Mouse (Mus musculus) adipocyte (in vitro differentiated cells): ENCODE results near the gene Lztfl1.
A peak's percentile ranks its signal among the peaks of the same experiment; 100 is the strongest.
"Not testable (repeated sequence)": the region's sequence is repeated elsewhere in the genome, so short reads cannot be mapped to it uniquely, and the experiment has no call there.

Experiments used
- DNase-seq: peaks from one replicate; pipeline ENCODE4 v3.0.0-alpha.2; 2016; ENCODE audit warnings: low spot score

Gene Lztfl1

DNA sequence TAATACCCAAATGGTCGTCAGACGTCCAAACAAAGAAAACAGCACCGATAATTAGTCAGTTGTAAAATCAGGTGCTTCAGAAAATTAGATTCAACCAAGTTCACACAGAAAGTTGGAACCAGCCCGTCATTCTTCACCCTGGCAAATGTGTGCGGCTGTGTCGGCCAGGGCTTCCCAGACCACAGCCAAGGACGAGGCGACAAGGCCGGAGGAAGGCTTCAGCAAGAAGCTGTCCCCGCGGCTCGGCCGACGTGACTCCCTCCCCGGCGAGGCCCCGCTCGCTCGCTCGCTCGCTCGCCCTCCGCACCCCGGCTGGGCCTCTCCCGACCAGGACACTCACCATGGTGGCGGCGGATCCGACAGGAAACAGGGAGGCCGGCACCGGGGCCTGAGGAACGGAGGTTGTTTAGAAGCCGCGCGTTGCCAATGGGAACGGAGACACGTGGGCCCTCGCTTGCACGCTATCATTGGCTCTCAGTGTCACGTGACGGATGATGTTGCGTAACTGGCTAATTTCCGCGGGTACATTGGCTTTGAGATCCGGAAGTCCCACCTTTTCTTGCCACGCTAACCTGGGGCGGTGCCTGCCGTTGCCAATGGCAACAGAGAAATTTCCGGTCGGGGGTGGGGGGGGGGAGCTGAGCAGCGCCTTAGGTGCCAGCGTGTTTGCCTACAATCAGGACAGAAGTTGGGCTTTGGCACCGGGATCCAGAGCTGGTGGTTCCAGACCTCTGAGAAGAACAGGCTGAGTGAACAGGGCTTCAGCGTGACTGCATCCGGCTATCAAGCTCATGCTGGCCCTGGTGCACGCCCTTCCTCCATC lies at the start of gene Lztfl1:
Gene Lztfl1, minus strand, starts transcription at position 512 of the 823 bp plus-strand sequence.
- DNase-seq = peak; percentile 100

- DNase-seq = no peak
Measured at GRCm38 (mm10) chr9:123766996-123767395, 49.5 kb upstream of the Lztfl1 start.

GRCm38 (mm10) chr9:123763771-123764170 lies 46.3 kb upstream of the Lztfl1 start:
- no peak for DNase-seq

DNA sequence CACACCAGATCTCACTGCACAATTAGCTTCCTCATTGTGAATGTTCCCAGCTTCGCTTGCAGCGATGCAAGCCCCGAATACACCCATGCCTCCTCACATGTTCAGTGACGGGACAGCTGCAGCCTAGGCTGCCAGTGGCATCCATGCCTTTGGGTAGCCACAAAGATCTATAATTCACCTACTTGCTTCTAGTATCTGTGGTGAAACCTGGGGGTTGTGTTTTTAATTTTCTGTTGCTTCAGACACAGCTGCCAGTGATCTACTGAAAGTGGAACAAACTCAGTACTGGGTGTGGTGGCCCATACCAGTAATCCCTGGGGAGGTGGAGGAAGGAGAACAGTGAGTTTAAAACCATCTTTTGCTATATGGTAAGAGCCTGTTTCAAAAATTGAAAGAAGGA lies 45.4 kb upstream of the Lztfl1 start:
- DNase-seq = no peak

DNA sequence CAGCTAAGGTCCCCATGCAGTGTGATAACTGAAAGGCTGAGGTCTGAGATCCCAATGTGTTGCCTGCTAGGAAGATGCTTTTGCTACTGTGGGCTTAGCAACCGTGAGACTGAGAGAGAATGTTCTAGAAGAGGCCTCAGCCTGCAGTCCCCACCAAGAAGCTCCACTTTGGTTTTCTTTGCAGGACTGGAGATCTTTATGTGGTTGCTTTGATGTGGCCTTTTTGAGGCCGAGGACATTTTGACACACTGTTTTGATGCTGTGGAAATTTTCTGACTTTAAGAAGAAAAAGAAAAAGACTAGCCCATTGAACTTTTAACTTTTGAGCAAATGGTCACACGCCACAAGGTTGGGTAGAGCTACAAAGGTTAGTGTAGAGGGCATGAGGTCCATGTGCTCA lies 43.3 kb upstream of the Lztfl1 start:
- no peak for DNase-seq

DNA sequence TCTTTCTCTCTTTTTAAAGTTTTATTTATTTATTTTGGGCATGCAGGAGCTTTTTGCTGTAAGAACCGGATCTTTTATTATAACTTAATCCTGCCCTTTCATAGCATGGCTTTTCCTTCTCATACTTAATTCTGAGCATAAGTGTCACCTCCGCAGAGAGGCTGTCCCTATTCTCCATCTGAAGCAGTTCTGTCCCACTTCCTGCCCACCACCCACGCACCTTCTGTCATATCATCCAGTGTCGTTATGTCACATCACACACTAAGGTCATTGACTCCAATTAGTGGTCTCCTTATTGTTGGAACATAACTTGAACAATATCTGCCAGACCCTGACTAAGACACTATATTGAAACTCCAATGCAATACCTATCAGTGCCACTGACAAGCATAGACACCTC lies 41.1 kb upstream of the Lztfl1 start:
- no peak for DNase-seq

GRCm38 (mm10) chr9:123758156-123758555 lies 40.7 kb upstream of the Lztfl1 start:
- no peak for DNase-seq

DNA sequence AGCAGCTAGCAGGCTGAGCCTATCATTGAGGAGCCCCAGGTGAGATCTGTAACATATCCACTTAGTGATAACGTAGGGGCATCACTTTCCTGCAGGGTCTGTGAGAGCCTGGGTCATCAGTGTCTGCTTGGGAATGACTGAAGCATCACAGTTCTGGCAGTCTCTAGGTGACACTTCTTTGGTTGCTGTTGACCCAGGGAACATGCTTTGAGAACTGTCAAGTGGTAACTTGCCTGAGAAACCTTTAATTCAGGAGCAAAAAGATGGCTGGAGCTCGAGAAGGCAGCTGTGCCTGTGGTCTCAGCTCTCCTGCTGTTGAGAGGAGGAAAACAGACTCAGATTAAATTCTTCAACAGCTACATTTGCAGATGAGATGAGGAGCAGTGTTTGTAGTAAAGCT lies 39.8 kb upstream of the Lztfl1 start:
- no peak for DNase-seq

DNA sequence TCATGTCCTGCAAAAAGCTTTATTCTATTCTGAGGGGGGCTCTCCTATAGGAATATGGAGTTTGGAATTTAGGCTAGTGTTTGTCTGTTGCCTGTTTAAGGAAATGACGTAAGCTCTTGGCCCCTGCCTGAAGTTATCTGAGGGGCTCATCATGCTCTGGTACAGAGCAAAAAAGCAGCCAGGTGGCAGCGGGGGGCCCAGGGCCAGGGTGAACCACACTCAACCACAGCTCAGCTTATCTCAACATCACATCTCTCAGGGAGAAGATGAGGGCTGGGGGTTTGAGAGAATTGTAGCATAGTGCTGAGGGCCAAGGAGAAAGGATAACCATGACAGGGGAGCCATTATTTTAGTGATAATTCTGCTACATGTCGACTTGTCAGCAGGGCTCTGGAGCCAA lies 39.3 kb upstream of the Lztfl1 start:
- no peak for DNase-seq

- DNase-seq = no peak
Measured at GRCm38 (mm10) chr9:123754333-123754732, 36.8 kb upstream of the Lztfl1 start.

GRCm38 (mm10) chr9:123749687-123750086 lies 32.2 kb upstream of the Lztfl1 start:
- DNase-seq = not testable (repeated sequence)

DNA sequence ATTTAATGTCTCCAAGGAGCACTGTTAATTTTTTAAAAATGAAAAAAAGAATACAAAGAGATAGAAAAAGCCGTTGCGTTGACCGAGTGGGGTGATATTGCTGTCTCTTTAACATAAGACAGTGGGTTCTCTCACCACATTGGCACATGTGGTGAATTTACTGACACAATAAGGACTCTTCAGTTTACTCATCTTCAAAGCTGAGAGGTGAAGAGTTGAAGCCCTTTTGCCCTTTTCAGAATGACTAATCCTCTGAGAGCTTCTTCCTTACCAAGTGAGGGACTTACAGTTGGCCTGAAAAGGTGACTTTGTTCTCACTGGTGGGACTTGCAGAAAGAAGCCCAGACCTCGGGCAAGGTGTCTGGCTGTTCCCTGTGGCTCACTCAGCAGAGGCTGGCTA lies 23.3 kb upstream of the Lztfl1 start:
- DNase-seq = no peak

GRCm38 (mm10) chr9:123734133-123734532 lies 16.6 kb upstream of the Lztfl1 start:
- DNase-seq = no peak

DNA sequence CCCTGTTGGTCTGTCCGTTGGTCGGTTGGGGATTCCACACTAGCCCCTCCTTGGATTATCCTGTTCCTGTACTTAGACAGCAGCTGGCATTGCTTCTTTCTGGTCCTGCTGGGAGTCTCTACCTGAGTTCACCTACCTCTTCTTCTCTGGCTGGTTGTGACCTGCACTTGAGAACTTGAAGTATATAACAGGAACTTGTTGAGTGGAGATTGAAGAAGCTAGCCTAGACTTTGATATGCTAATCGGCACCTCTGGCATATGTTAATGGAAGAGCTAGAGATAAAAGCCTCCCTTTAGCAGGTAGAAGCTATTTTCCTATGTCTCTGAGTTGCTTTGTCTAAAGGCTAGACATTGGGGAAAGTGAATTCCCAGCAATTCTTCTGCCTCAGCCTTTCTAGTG lies 13.8 kb upstream of the Lztfl1 start:
- DNase-seq = no peak

DNA sequence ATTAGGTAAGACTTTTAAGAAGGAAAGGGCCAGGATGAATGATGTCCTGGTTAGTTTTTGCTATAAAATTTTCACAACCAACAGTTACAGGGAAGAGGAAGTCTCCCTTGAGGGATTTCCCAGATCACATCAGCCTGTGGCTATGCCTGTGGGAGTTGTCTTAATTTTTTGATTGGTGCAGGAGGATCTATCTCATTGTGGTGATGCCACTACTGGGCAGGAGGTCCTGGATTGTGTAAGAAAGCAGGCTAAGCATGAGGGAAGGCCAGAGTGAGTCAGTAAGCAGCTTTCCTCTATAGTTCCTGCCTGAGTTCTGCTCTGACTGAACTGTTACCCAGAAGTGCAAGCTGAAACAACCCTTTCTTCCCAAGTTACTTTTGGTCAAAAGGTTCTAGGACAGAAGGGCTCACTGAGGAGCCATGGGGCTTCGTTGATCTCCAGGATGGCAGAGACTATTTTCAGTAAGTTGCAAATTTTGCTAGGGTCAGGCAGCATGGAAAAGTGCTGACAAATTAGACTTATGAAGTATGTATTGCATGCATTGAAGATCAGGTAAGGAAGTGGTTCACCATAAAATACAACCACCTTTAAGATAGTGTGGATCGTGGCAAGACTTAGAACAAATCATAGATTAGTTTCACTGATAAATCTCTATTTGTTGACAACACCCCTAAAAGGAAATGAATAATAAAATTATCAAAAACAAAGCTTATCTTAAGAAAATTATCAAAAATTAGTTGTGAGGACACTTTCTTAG lies 5.4 kb upstream of the Lztfl1 start:
- DNase-seq = peak; percentile 14

DNA sequence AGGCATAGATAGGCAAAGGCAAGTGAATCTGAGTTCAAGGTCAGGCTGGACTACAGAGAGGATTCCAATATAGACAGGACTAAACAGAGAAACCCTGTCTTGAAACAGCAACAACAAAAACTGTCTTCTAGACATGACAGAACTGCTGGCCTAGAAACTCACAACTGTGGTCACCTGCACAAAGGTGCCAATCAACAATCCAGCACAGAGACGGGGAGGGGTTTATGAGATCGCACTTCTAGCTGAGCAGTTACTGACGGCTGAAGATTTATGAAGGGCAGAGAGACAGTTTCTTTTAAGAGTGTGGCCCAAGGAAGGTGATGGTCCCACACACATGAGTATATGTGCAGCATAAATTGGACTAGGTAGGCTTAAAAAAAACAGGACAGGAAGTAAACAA lies 1.2 kb downstream of the Lztfl1 start:
- DNase-seq = no peak

DNA sequence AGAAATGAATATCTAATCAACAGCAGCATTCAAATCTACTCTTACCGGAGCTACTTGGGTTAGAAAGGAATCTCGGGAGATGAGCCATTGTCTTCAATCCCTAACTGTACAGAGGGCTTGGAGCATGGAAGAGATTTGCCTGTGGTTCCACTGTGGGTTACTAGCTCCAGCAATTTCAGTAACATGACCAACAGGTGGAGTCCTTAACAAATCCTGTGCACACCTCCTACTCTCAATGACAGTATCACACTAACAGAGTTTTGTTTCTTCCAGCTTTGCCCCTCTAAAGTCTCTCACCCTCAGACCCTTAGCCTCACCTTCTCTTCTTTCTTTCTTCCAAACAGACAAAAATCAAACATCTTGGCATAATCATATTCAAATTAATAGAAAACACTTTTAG lies 4.4 kb downstream of the Lztfl1 start:
- no peak for DNase-seq

DNA sequence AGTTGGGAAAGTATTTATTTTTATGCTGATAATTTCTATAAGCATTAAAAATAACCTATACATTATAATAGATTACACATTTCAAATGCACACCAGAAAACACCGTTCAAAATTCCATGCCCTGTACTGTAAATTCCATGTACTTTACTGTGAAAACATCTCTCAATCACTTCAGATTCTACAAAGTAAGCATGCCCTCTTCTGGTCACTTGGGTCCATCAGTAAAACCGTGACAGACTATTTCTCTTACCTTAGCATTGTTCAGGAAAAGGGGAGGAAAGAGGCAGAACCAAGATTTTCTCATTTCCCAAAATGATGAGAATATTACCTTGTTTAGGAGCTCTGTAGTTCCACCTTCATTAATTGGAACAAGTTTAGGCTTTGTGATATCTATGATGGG lies 8.3 kb downstream of the Lztfl1 start:
- DNase-seq = no peak

DNA sequence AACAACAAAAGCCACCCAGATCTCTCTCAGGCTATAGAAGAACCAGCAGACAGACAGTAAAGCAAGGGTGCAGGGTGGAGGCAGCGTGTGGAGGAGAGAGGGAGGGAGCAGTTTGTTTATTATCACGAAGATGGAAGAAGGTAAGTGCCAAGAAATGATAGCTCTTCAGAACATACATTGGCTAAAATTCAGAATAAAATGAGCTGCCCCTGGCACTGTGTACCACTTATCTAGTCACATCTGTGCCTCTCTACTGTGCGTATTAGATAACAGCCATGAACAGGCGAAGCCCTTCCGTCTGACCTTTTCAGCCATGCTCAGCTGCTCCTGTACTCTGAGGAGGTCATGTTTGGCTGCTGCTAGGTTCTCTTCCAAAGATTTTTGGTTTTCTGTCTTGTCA lies 15.7 kb downstream of the Lztfl1 start:
- no peak for DNase-seq

DNA sequence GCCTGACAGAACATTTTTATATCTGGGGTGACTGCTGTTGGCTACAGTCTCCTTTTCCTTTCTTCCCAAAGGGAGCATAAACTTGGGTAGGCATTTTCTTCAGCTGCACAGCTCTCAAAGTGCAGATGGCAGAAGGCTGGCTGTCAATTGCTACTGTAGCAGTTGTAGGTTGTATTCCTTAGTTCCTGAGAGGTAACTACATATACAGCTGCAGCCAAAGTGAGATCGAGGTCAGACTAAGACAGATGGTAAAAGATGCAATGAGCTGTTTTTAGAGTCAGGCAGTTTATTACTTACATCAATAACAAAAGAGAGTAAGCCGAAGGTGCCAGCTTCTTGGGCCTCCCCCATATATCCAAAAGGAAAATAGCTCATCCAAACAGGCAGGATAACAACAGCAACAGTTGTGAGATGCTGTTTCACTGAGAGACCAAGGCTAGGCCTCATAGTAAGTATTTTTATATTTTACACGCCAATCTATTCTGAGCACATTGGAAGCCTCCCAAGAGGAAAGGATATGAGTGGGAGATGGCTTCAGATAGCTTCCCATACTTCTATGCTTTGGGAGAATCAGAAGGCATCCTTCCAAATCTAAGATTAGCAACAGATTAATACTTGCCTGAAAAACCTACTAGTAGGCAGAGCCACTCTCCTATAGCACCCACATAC lies 21.7 kb downstream of the Lztfl1 start:
- no peak for DNase-seq

DNA sequence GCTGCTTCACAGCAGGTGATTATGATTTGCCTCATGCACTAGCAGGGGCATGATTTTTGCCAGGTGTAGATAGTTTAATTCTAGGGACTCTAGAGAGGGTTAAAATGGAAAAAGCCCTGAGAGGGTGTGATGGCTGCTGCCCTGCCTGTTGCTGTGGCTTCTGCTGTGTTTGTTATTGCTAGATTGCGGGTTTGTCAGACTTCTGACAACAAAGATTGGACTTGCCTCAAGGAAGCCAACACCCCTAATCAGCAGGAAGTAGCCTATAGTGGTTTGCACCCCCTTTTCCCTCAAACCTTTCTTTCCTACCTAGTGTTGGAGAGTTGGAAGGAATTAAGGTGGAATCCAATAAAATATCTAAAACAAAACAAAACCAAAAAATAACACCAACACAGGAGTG lies 29.3 kb downstream of the Lztfl1 start:
- DNase-seq = no peak

DNA sequence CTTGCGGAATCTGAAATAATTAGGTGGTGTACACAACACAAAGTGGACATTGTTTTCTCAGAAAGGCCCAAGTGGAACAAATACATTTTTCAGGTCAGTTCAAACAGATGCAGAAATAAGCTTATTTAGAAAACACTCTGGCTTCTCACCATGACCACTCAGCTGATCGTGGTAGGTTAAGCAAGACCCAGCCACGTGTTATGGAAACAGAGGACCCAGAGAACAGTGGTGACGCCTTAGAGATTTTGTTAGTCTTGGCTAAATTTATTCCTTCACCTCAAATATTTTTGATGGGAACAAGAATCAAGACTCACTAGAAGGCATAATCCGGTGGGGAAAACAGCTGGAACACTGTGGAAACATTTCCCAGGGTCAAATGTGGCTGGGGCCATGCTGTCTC lies 31.3 kb downstream of the Lztfl1 start:
- DNase-seq = no peak

- no peak for DNase-seq
Measured at GRCm38 (mm10) chr9:123683704-123684103, 33.8 kb downstream of the Lztfl1 start.
